Mouse (Mus musculus) MEL (cell line): Measurements from ENCODE around the gene Gm48551. TPM values are rescaled to one million over a fixed set of nuclear protein-coding genes. Genes with fewer than 3 reads are reported as not detected.

Experiments
- DNase-seq: peaks from one replicate; pipeline ENCODE4 v3.0.0; 2011; ENCODE audit warnings: low read depth, low spot score
- H3K27ac ChIP-seq: 2 replicates; pipeline ENCODE4 v1.5.1; 2012; ENCODE audit warnings: low read depth, mild to moderate bottlenecking, control low read depth, low read length, moderate library complexity; ENCODE audit not compliant: control insufficient read depth
- H3K27me3 ChIP-seq, 2 experiments: fragments of 150-350 bp in 1 of 2; sonication (generic) in 1 of 2; 2 replicates each; pipeline ENCODE4 v1.6.1; 2012; ENCODE audit warnings: low read length in 2 of 2, mild to moderate bottlenecking in 2 of 2, improper control_type of control experiment in 1 of 2, moderate library complexity in 1 of 2; ENCODE audit not compliant: insufficient read depth in 2 of 2, control insufficient read depth in 1 of 2
- H3K36me3 ChIP-seq, 2 experiments: 2 replicates each; pipeline ENCODE4 v1.6.1; 2012 to 2014; ENCODE audit warnings: low read length in 2 of 2, improper control_type of control experiment in 1 of 2, inconsistent platforms in 1 of 2, mild to moderate bottlenecking in 1 of 2; ENCODE audit not compliant: insufficient read depth in 2 of 2, control insufficient read depth in 1 of 2
- H3K4me1 ChIP-seq, 2 experiments: fragments of 150-350 bp in 1 of 2; sonication (generic) in 1 of 2; 2 replicates each; pipeline ENCODE4 v1.6.1; 2012; ENCODE audit warnings: low read length in 2 of 2, improper control_type of control experiment in 1 of 2, mild to moderate bottlenecking in 1 of 2; ENCODE audit not compliant: insufficient read depth in 2 of 2, control insufficient read depth in 1 of 2
- H3K4me3 ChIP-seq, 2 experiments: fragments of 150-350 bp in 1 of 2; sonication (generic) in 1 of 2; 2 replicates each; pipeline ENCODE4 v1.5.1; 2012; ENCODE audit warnings: low read depth in 2 of 2, low read length in 2 of 2, mild to moderate bottlenecking in 2 of 2, moderate library complexity in 2 of 2, control low read depth in 1 of 2, improper control_type of control experiment in 1 of 2; ENCODE audit not compliant: control insufficient read depth in 1 of 2, insufficient read depth in 1 of 2
- H3K79me2 ChIP-seq: 2 replicates; pipeline ENCODE4 v1.6.1; 2012; ENCODE audit warnings: mild to moderate bottlenecking, low read length, moderate library complexity; ENCODE audit not compliant: control insufficient read depth, poor library complexity, insufficient read depth
- H3K9ac ChIP-seq: 2 replicates; pipeline ENCODE4 v1.6.1; 2012; ENCODE audit warnings: low read depth, mild to moderate bottlenecking, control low read depth, low read length, moderate library complexity; ENCODE audit not compliant: control insufficient read depth, poor library complexity, severe bottlenecking
- H3K9me3 ChIP-seq: fragments of 150-350 bp; sonication (generic); replicated peaks from 2 replicates; pipeline ENCODE4 v1.6.1; 2012; ENCODE audit warnings: mild to moderate bottlenecking, low read length, improper control_type of control experiment, moderate library complexity; ENCODE audit not compliant: insufficient read depth
- BHLHE40 ChIP-seq: IDR thresholded peaks from 2 replicates; pipeline ENCODE4 v1.6.1; 2012; ENCODE audit warnings: low read depth, mild to moderate bottlenecking, inconsistent platforms, low read length, improper control_type of control experiment, borderline replicate concordance
- CHD2 ChIP-seq: IDR thresholded peaks from 2 replicates; pipeline ENCODE4 v1.6.1; 2011; ENCODE audit warnings: low read length, improper control_type of control experiment
- CTCF ChIP-seq, 3 experiments: IDR thresholded peaks in 2 of 3; conservative IDR thresholded peaks in 1 of 3; 2 replicates each; pipeline ENCODE4 v1.5.1; 2011 to 2012; ENCODE audit warnings: low read length in 3 of 3, low read depth in 2 of 3, mild to moderate bottlenecking in 2 of 3, improper control_type of control experiment in 1 of 3, inconsistent platforms in 1 of 3, mixed read lengths in 1 of 3, moderate library complexity in 1 of 3; ENCODE audit not compliant: control insufficient read depth in 1 of 3, insufficient read depth in 1 of 3, poor library complexity in 1 of 3, severe bottlenecking in 1 of 3
- ELF1 ChIP-seq: IDR thresholded peaks from 2 replicates; pipeline ENCODE4 v1.6.1; 2014; ENCODE audit warnings: low read depth, mild to moderate bottlenecking, inconsistent platforms, low read length, improper control_type of control experiment, moderate library complexity
- EP300 ChIP-seq, 2 experiments: IDR thresholded peaks; 2 replicates each; pipeline ENCODE4 v1.6.1; 2011; ENCODE audit warnings: improper control_type of control experiment in 2 of 2, low read length in 2 of 2, low read depth in 1 of 2, mild to moderate bottlenecking in 1 of 2
- ETS1 ChIP-seq: IDR thresholded peaks from 2 replicates; pipeline ENCODE4 v1.6.1; 2012; ENCODE audit warnings: low read depth, mild to moderate bottlenecking, inconsistent platforms, low read length, improper control_type of control experiment, moderate library complexity
- GABPA ChIP-seq: IDR thresholded peaks from 2 replicates; pipeline ENCODE4 v1.6.1; 2012; ENCODE audit warnings: low read depth, mild to moderate bottlenecking, inconsistent platforms, low read length, improper control_type of control experiment, moderate library complexity
- GATA1 ChIP-seq: IDR thresholded peaks from 2 replicates; pipeline ENCODE4 v1.6.1; 2011; ENCODE audit warnings: low read depth, low read length, improper control_type of control experiment
- MAFK ChIP-seq: IDR thresholded peaks from 2 replicates; pipeline ENCODE4 v1.6.1; 2011; ENCODE audit warnings: low read depth, mild to moderate bottlenecking, low read length, improper control_type of control experiment, borderline replicate concordance
- MAX ChIP-seq: IDR thresholded peaks from 2 replicates; pipeline ENCODE4 v1.6.1; 2011; ENCODE audit warnings: low read length, improper control_type of control experiment
- MAZ ChIP-seq: IDR thresholded peaks from 2 replicates; pipeline ENCODE4 v1.6.1; 2012; ENCODE audit warnings: low read depth, mild to moderate bottlenecking, inconsistent platforms, low read length, improper control_type of control experiment
- NELFE ChIP-seq: IDR thresholded peaks from 2 replicates; pipeline ENCODE4 v1.6.1; 2011; ENCODE audit warnings: low read depth, low read length, improper control_type of control experiment
- NRF1 ChIP-seq: IDR thresholded peaks from 2 replicates; pipeline ENCODE4 v1.6.1; 2014; ENCODE audit warnings: low read depth, mild to moderate bottlenecking, inconsistent platforms, low read length, improper control_type of control experiment, moderate library complexity; ENCODE audit not compliant: poor library complexity, insufficient read depth, severe bottlenecking
- POLR2AphosphoS5 ChIP-seq: IDR thresholded peaks from 2 replicates; pipeline ENCODE4 v1.6.1; 2012; ENCODE audit warnings: low read depth, borderline replicate concordance, mild to moderate bottlenecking, inconsistent platforms, low read length, moderate library complexity, mixed read lengths
- RAD21 ChIP-seq: IDR thresholded peaks from 2 replicates; pipeline ENCODE4 v1.6.1; 2011; ENCODE audit warnings: mild to moderate bottlenecking, low read depth, low read length, improper control_type of control experiment
- RCOR1 ChIP-seq: IDR thresholded peaks from 2 replicates; pipeline ENCODE4 v1.6.1; 2012; ENCODE audit warnings: low read depth, mild to moderate bottlenecking, inconsistent platforms, low read length, improper control_type of control experiment
- USF2 ChIP-seq, 2 experiments: IDR thresholded peaks; 2 replicates each; pipeline ENCODE4 v1.6.1; 2011 to 2012; ENCODE audit warnings: improper control_type of control experiment in 2 of 2, low read length in 2 of 2, borderline replicate concordance in 1 of 2, inconsistent platforms in 1 of 2, low read depth in 1 of 2, mild to moderate bottlenecking in 1 of 2; ENCODE audit not compliant: insufficient read depth in 1 of 2
- ZC3H11A ChIP-seq: IDR thresholded peaks from 2 replicates; pipeline ENCODE4 v1.6.1; 2012; ENCODE audit warnings: low read depth, mild to moderate bottlenecking, inconsistent platforms, low read length, improper control_type of control experiment
- ZKSCAN1 ChIP-seq: IDR thresholded peaks from 2 replicates; pipeline ENCODE4 v1.6.1; 2012; ENCODE audit warnings: low read depth, mild to moderate bottlenecking, inconsistent platforms, low read length, improper control_type of control experiment, moderate library complexity
- ZNF384 ChIP-seq: IDR thresholded peaks from 2 replicates; pipeline ENCODE4 v1.6.1; 2012; ENCODE audit warnings: low read depth, mild to moderate bottlenecking, inconsistent platforms, low read length, improper control_type of control experiment
- polyA plus RNA-seq, 2 experiments: library from polyadenylated mRNA; stranded (reverse) in 1 of 2; unstranded in 1 of 2; fragments of >175 nt in 1 of 2; fragments of >200 nt in 1 of 2; gene quantifications; 2 replicates each; pipeline versions ENCODE4 v1.2.1 to v1.2.4; 2012; ENCODE audit warnings: low replicate concordance in 2 of 2, low read depth in 1 of 2; ENCODE audit not compliant: insufficient read length in 2 of 2, insufficient read depth in 1 of 2, missing spikeins in 1 of 2
- total RNA-seq: library from RNA; depleted of rRNA; stranded (reverse); fragments of 300-350 nt; gene quantifications from 2 replicates; pipeline ENCODE4 v1.2.3, GENCODE M21; 2012

Gm48551 gene
- total and polyA plus RNA-seq, 3 experiments, result 0.62 to 2.6 TPM; not detected in 1

- no peak overlapping the region for H3K27ac ChIP-seq
- no peak overlapping the region for H3K4me3 ChIP-seq
- peaks cover 0 to 9% of the 10 kb centered on the region in 2 experiments; a peak in 2 of 4 replicates for H3K4me1 ChIP-seq
- TF ChIP-seq ZKSCAN1, result no peak
- no peak for TF ChIP-seq CHD2
- no peak for TF ChIP-seq MAFK
- no peak for TF ChIP-seq ZC3H11A
- TF ChIP-seq MAX, result no peak
- no peak for TF ChIP-seq RAD21
- TF ChIP-seq RCOR1, result no peak
- no peak for TF ChIP-seq BHLHE40
- TF ChIP-seq ELF1, result no peak
- TF ChIP-seq CTCF (IDR thresholded peaks at IDR 0.05 in 2 of 3, conservative IDR thresholded peaks at IDR 0.05 in 1 of 3; ENCODE audit: control insufficient read depth in 1 of 3, insufficient read depth in 1 of 3, low read depth in 2 of 3, low read length in 3 of 3, poor library complexity in 1 of 3, severe bottlenecking in 1 of 3), result no peak
- no peak for TF ChIP-seq NRF1
- no peak for TF ChIP-seq ZNF384
- no peak for TF ChIP-seq USF2 (IDR thresholded peaks at IDR 0.05; ENCODE audit: borderline replicate concordance in 1 of 2, insufficient read depth in 1 of 2, low read depth in 1 of 2, low read length in 2 of 2)
- no peak for TF ChIP-seq GATA1
- TF ChIP-seq EP300 (IDR thresholded peaks at IDR 0.05; ENCODE audit: low read depth in 1 of 2, low read length in 2 of 2), result no peak
- TF ChIP-seq MAZ, result no peak
- TF ChIP-seq NELFE, result no peak
- no peak for TF ChIP-seq POLR2AphosphoS5
- no peak for TF ChIP-seq GABPA
- no peak for TF ChIP-seq ETS1
- H3K36me3 ChIP-seq, result peaks cover 0 to 4% of the 10 kb centered on the region in 2 experiments; a peak in 2 of 4 replicates
- no peak overlapping the region for H3K9ac ChIP-seq
- H3K9me3 ChIP-seq, result no peaks in the 10 kb centered on the region
- no peaks in the 10 kb centered on the region for H3K79me2 ChIP-seq
- no peak for DNase-seq
- H3K27me3 ChIP-seq, result no peaks in the 10 kb centered on the region
Measured at GRCm38 (mm10) chr10:81401521-81402226, 17.4 kb downstream of the Gm48551 start.
